Mouse (Mus musculus): Measurements from ENCODE around the gene Tmem210. TPM values are rescaled to one million over a fixed set of nuclear protein-coding genes. Genes with fewer than 3 reads are reported as not detected.

The Tmem210 gene
- polyA plus RNA-seq, 1 experiment from 2014 or later = not detected

DNA sequence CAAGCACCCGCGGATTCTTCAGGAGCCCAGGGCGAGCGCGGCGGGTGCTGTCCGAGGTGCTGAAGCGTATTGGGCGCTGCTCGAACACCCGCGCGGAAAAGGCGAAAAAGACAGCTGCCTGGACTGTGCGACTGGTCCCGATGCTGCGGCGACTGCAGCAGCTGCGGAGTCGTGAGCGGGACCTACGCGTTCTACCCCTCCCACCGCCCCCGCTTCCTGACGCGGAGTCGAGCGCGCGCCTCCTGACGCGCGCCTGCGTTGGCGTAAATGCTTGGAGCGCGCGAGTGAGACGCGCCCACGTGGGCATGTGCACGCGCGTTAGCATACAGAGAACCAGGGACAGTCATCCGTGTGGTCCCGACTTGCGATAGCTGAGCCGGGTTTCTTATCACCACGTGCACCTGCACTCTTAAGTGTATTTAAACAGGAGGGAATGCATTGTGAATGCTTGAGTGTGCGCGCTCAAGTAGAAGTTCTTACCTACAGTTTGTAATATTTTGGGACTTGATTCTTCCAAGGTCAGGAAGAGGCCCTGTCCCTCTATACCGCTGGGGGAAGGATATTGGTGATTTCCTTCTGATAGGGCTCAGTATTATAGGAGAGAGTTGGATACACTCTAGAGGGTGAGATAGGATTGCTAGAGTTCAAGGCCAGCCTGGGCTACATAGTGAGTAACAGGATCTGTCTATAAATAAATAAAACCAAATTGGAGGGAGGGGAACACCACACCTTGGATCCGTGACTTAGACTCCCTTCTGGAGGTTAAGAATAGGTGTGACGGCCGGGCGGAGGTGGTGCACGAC is 31.2 kb downstream of the Tmem210 start, which contains the start of gene Grin1:
TSS of gene Grin1 (minus strand) at position 217 of the 803 bp plus-strand sequence.
- no peak within 1 kb of the TSS for H3K27ac ChIP-seq (ENCODE audit: low read length)
- peak; percentile 53; the same call in 1 of the 2 replicates for ATAC-seq (ENCODE audit: insufficient read depth, low FRiP score)
- H3K4me1 ChIP-seq (ENCODE audit: control insufficient read depth, insufficient read depth, low read length) = peaks cover 3% of the 10 kb centered on the region; the same call in 1 of the 2 replicates

DNA sequence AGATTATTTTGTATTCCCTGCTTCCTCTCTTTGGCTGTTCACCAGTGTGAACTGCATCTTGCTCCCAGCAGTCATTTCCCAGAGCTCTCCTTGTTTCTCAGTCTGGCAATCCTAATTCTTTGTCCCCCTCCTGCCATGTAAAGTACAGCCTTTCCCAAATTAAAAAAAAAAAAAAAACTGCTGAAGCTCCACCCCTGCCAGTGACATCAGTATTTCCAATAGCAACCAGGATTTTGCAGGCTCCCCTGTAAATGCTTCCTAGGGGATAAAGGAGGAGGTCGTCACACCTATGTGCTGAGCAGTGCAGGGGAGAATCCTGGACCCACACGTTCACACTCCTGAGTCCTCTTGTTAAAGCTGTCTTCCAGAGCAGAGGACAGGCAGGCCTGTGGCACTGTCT is 32.1 kb downstream of the Tmem210 start:
- H3K27me3 ChIP-seq (ENCODE audit: control insufficient read depth, insufficient read depth, low read length) = peaks cover 27% of the 10 kb centered on the region
- no peak overlapping the region for H3K9ac ChIP-seq (ENCODE audit: low read length)
- H3K4me2 ChIP-seq (ENCODE audit: low read depth, low read length) = no peak overlapping the region
- H3K4me1 ChIP-seq (ENCODE audit: control insufficient read depth, insufficient read depth, low read length) = peaks cover 3% of the 10 kb centered on the region; the same call in 1 of the 2 replicates
- H3K36me3 ChIP-seq (ENCODE audit: control insufficient read depth, insufficient read depth, low read length) = no peaks in the 10 kb centered on the region
- ATAC-seq (ENCODE audit: insufficient read depth, low FRiP score) = no peak
- WGBS = 41% methylated on average over 2 of the region's 2 CpGs
- H3K27ac ChIP-seq (ENCODE audit: low read length) = no peak overlapping the region
- no peak overlapping the region for H3K4me3 ChIP-seq (replicated peaks; ENCODE audit: low read length)
- H3K9me3 ChIP-seq (replicated peaks; ENCODE audit: control insufficient read depth, low read length) = no peaks in the 10 kb centered on the region

More for the DNA sequence above, 31.2 kb downstream of the Tmem210 start, which contains the start of gene Grin1:
- peak within 1 kb of the TSS; percentile 52 for H3K4me2 ChIP-seq (ENCODE audit: low read depth, low read length)
- H3K36me3 ChIP-seq (ENCODE audit: control insufficient read depth, insufficient read depth, low read length) = no peaks in the 10 kb centered on the region
- no peak within 1 kb of the TSS for H3K9ac ChIP-seq (ENCODE audit: low read length)
- H3K27me3 ChIP-seq (ENCODE audit: control insufficient read depth, insufficient read depth, low read length) = peaks cover 27% of the 10 kb centered on the region
- H3K4me3 ChIP-seq (replicated peaks; ENCODE audit: low read length) = peak within 1 kb of the TSS; percentile 32
- no peaks in the 10 kb centered on the region for H3K9me3 ChIP-seq (replicated peaks; ENCODE audit: control insufficient read depth, low read length)
- WGBS = 9% methylated on average over 58 of the region's 58 CpGs

DNA sequence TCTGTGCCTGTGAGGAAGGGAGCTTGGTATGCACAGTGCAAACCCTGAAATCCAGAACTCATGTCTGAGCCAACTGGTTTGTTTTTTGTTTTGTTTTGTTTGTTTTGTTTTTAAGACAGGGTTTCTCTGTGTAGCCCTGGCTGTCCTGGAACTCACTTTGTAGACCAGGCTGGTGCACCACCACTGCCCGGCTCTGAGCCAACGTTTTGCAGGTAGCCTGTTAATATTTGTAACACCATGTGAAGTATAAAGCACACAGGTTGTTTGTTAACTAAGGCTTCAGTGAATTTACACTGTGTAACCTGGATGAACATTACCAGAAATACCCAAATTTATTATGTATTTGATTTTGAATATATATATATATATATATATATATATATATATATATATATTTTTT is 38.1 kb downstream of the Tmem210 start:
- WGBS = 75% methylated on average over 2 of the region's 2 CpGs
- H3K9me3 ChIP-seq (replicated peaks; ENCODE audit: control insufficient read depth, low read length) = no peaks in the 10 kb centered on the region
- no peak overlapping the region for H3K27ac ChIP-seq (ENCODE audit: low read length)
- no peaks in the 10 kb centered on the region for H3K27me3 ChIP-seq (ENCODE audit: control insufficient read depth, insufficient read depth, low read length)
- H3K9ac ChIP-seq (ENCODE audit: low read length) = no peak overlapping the region
- no peaks in the 10 kb centered on the region for H3K4me1 ChIP-seq (ENCODE audit: control insufficient read depth, insufficient read depth, low read length)
- H3K4me2 ChIP-seq (ENCODE audit: low read depth, low read length) = no peak overlapping the region
- no peaks in the 10 kb centered on the region for H3K36me3 ChIP-seq (ENCODE audit: control insufficient read depth, insufficient read depth, low read length)
- ATAC-seq (ENCODE audit: insufficient read depth, low FRiP score) = no peak
- no peak overlapping the region for H3K4me3 ChIP-seq (replicated peaks; ENCODE audit: low read length)

DNA sequence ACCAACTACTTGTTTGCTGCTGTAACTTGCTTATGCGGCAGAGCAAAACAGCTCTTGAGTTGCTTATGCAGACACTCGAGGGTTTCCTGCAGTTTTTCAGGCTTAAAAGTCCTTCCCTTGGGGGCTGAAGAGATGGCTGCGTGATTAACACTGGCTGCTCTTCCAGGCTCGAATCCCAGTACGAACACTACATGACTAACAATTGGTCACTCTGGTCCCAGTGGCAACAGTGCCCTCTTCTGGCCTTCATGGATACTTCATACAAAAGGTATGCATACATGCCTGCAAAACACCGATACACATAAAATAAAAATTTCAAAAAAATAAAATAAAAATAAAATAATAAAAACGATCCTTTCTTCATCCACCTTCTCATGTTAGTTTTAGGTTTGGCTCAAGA is 40.5 kb downstream of the Tmem210 start:
- Histone ChIP-seq H3K9me3 (replicated peaks; ENCODE audit: control insufficient read depth, low read length) (no peaks in the 10 kb centered on the region), H3K9ac (ENCODE audit: low read length) (no peak overlapping the region), H3K27ac (ENCODE audit: low read length) (no peak overlapping the region), H3K4me2 (ENCODE audit: low read depth, low read length) (no peak overlapping the region), H3K36me3 (ENCODE audit: control insufficient read depth, insufficient read depth, low read length) (no peaks in the 10 kb centered on the region), H3K4me1 (ENCODE audit: control insufficient read depth, insufficient read depth, low read length) (peaks cover 11% of the 10 kb centered on the region), H3K4me3 (replicated peaks; ENCODE audit: low read length) (no peak overlapping the region), H3K27me3 (ENCODE audit: control insufficient read depth, insufficient read depth, low read length) (no peaks in the 10 kb centered on the region)
- WGBS = 41% methylated on average over 7 of the region's 7 CpGs
- no peak for ATAC-seq (ENCODE audit: insufficient read depth, low FRiP score)

DNA sequence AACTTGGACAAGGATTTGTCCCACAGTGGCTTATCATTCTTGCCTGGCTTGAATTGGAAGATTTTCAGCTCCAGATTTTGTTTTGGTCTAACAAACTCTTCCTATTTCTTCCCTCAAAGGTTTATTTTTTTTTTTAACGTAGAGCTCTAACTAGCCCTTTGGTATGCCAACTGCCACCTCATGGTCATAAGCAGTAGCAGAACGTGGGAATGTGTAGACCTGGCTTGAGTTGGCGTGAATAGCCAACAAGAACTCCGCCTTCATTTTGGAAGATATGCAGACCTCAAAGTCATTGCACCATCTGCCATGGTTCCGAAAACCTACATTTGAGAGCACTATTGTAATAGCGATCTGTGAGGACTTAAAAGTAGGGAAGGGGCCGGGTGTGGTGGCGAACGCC is 43.5 kb downstream of the Tmem210 start:
- 53% methylated on average over 9 of the region's 9 CpGs for WGBS
- H3K4me3 ChIP-seq (replicated peaks; ENCODE audit: low read length) = peak overlapping the region; percentile 67
- no peaks in the 10 kb centered on the region for H3K27me3 ChIP-seq (ENCODE audit: control insufficient read depth, insufficient read depth, low read length)
- peak overlapping the region; percentile 74 for H3K4me2 ChIP-seq (ENCODE audit: low read depth, low read length)
- ATAC-seq (ENCODE audit: insufficient read depth, low FRiP score) = no peak
- no peaks in the 10 kb centered on the region for H3K9me3 ChIP-seq (replicated peaks; ENCODE audit: control insufficient read depth, low read length)
- peaks cover 11% of the 10 kb centered on the region; the same call in 1 of the 2 replicates for H3K36me3 ChIP-seq (ENCODE audit: control insufficient read depth, insufficient read depth, low read length)
- peaks cover 14% of the 10 kb centered on the region for H3K4me1 ChIP-seq (ENCODE audit: control insufficient read depth, insufficient read depth, low read length)
- H3K27ac ChIP-seq (ENCODE audit: low read length) = no peak overlapping the region
- peak overlapping the region; percentile 96; the same call in 1 of the 2 replicates for H3K9ac ChIP-seq (ENCODE audit: low read length)

DNA sequence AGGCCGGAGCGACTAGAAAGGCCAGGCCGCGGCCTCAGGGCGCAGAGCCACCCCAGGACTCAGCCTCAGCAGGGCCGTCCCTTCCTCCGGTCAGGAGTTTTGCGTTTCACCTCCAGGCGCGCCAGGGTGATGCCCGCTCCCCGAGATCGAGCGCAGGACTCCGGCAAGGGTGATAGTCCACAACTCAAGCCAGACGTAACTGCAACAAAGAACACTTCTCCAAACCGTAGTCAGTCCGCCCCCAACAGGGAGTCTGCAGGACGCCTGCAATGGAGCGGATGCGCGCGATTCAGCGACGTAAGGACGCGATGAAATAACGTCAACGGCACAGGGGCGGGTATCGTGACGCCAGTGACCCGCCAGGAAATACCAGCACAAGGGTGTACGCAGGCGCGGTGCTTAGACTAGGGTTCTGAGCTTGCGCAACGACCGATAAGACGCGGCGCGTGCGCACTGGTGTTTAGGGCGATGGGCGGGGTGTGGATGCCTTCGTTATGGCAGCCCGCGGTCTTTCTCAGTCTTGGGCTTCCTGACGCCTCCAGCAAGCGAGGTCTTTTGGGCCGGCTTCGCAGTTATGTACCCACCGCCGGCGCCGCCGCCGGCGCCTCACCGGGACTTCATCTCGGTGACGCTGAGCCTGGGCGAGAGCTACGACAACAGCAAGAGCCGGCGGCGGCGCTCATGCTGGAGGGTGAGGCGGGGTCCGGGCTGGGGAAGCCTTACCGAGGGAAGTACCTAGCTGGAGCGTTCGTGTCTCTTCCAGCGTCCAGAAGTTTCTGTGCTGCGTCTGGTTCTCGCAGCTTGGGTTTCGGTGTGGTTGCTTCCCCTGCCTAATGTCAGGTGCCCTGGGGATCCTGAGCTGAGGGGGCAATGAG is 44.6 kb downstream of the Tmem210 start, which contains the start of gene Man1b1:
TSS of gene Man1b1 (plus strand) at position 53 of the 875 bp plus-strand sequence.
- peak; percentile 99 for ATAC-seq (ENCODE audit: insufficient read depth, low FRiP score)
- Histone ChIP-seq H3K9ac (ENCODE audit: low read length) (peak within 1 kb of the TSS; percentile 96), H3K4me2 (ENCODE audit: low read depth, low read length) (peak within 1 kb of the TSS; percentile 74), H3K36me3 (ENCODE audit: control insufficient read depth, insufficient read depth, low read length) (peaks cover 17% of the 10 kb centered on the region), H3K4me1 (ENCODE audit: control insufficient read depth, insufficient read depth, low read length) (peaks cover 14% of the 10 kb centered on the region), H3K27ac (ENCODE audit: low read length) (peak within 1 kb of the TSS; percentile 92), H3K9me3 (replicated peaks; ENCODE audit: control insufficient read depth, low read length) (no peaks in the 10 kb centered on the region), H3K4me3 (replicated peaks; ENCODE audit: low read length) (peak within 1 kb of the TSS; percentile 67), H3K27me3 (ENCODE audit: control insufficient read depth, insufficient read depth, low read length) (no peaks in the 10 kb centered on the region)
- WGBS = under 1% methylated on average over 78 of the region's 78 CpGs

DNA sequence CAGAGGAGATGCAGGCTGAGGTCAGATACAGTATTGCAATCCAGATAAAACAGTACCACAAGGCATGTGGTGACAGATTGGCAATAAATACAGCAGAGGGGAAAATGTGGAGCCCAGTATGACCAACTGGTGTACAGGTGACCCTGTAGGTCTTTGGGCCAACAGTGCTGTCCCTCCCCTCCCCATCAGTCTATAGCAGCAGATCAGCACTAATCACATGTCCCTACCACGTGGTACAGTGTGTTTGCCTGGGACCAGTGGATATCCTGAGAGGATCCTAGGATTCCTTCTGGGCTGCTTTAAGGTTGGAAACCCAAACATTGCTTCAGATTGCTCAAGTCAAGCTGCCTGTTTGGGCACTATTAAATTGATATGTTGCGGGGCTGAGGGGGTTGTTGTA is 45.6 kb downstream of the Tmem210 start:
- no peak for ATAC-seq (ENCODE audit: insufficient read depth, low FRiP score)
- H3K36me3 ChIP-seq (ENCODE audit: control insufficient read depth, insufficient read depth, low read length) = peaks cover 21% of the 10 kb centered on the region
- H3K4me2 ChIP-seq (ENCODE audit: low read depth, low read length) = peak overlapping the region; percentile 67
- H3K27ac ChIP-seq (ENCODE audit: low read length) = no peak overlapping the region
- peaks cover 14% of the 10 kb centered on the region for H3K4me1 ChIP-seq (ENCODE audit: control insufficient read depth, insufficient read depth, low read length)
- H3K27me3 ChIP-seq (ENCODE audit: control insufficient read depth, insufficient read depth, low read length) = no peaks in the 10 kb centered on the region
- peak overlapping the region; percentile 81 for H3K9ac ChIP-seq (ENCODE audit: low read length)
- 65% methylated on average over 2 of the region's 2 CpGs for WGBS
- no peaks in the 10 kb centered on the region for H3K9me3 ChIP-seq (replicated peaks; ENCODE audit: control insufficient read depth, low read length)
- H3K4me3 ChIP-seq (replicated peaks; ENCODE audit: low read length) = peak overlapping the region; percentile 67

DNA sequence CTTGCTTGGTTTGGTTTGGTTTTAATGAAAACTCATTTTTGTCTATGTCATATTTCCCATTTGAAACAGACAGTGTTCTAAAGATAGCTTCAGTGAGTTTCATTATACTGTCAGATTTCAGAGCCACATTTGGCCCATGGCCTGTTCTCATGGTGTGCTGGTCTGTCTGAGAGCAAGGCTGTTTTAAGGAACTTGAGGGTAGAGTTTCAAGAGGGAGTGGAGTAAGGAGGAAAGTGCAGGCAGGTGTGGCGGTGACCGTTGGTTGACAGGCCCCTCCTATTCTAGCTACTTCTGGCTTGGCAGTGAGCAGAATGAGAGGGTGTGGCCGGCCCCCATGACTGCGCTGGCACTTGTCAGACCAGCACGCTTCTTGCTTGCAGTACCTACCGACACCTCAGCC is 50.4 kb downstream of the Tmem210 start:
- Histone ChIP-seq H3K36me3 (ENCODE audit: control insufficient read depth, insufficient read depth, low read length) (peaks cover 24% of the 10 kb centered on the region), H3K9ac (ENCODE audit: low read length) (no peak overlapping the region), H3K4me2 (ENCODE audit: low read depth, low read length) (no peak overlapping the region), H3K4me3 (replicated peaks; ENCODE audit: low read length) (no peak overlapping the region), H3K27me3 (ENCODE audit: control insufficient read depth, insufficient read depth, low read length) (no peaks in the 10 kb centered on the region), H3K27ac (ENCODE audit: low read length) (no peak overlapping the region), H3K9me3 (replicated peaks; ENCODE audit: control insufficient read depth, low read length) (no peaks in the 10 kb centered on the region), H3K4me1 (ENCODE audit: control insufficient read depth, insufficient read depth, low read length) (peaks cover 4% of the 10 kb centered on the region)
- no peak for ATAC-seq (ENCODE audit: insufficient read depth, low FRiP score)
- WGBS = 94% methylated on average over 6 of the region's 6 CpGs
